Mouse (Mus musculus) Patski (cell line): ENCODE measurements at regions not wholly inside any gene's neighbourhood (a gene's known extent, or its start where the extent isn't known, plus 50 kb on each side); places are given as distances from the start of the nearest gene placed in this dataset.

ENCODE experiments used
- ATAC-seq: fragments of 100-300 bp; one replicate; pipeline ENCODE4 v1.8.0; 2021
- CTCF ChIA-PET: fragments of 350-600 bp; sonication (Branson Sonifier 250); formaldehyde crosslinking; loops from one replicate; lab custom pipeline; 2022; ENCODE audit warnings: inconsistent platforms; lab: Charles Lee
- POLR2A ChIA-PET: fragments of 350-600 bp; sonication (Branson Sonifier 250); formaldehyde crosslinking; loops from one replicate; lab custom pipeline; 2022; ENCODE audit warnings: antibody characterized with exemption, inconsistent platforms; lab: Charles Lee
- DNase-seq: peaks from one replicate; pipeline ENCODE4 v3.0.0-alpha.2; 2011; ENCODE audit warnings: low read depth, low spot score
- H3K27me3 ChIP-seq: fragments of 371-371 bp; one replicate; pipeline ENCODE4 v1.5.1; 2021
- CTCF ChIP-seq: fragments of 100-300 bp; IDR thresholded peaks from one replicate; pipeline ENCODE4 v1.5.1; 2021
- in situ Hi-C: fragments of 300-500 bp; cut with MboI; formaldehyde crosslinking; loops from 3 replicates; pipeline ENCODE4 v1.11.1; 2018; ENCODE audit warnings: low pct_unique_long_range_greater_than_20kb, mixed read lengths

DNA sequence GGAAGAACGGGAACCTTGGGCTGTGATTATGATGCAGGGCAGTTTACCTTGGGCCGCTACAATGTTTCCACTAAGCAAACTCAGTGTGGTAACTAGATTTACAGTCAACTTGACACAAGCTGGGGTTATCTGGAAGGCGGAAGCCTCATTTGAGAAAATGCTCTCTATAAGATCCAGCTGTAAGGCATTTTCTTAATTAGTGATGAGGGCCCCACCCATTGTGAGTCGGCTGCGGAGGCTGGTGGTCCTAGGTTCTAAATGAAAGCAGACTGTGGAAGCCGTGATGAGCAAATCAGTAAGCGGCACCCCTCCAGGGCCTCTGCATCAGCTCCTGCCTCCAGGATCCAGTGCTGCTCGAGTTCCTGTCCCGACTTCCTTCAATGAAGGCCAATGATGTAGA, 183.4 kb downstream of the Ly86 start:
- TF ChIP-seq CTCF, result no peak
- ATAC-seq, result no peak
- CTCF ChIA-PET, result no interaction called here
- POLR2A ChIA-PET, result interaction anchor here (1.1 kb wide), 1 partner anchor 13 kb away, joined by 6 read pairs; no protein-coding TSS in a partner anchor
- in situ Hi-C loops, result loop anchor here (5.0 kb wide), 1 partner anchor 414 kb away; no protein-coding TSS in a partner anchor
- no peak for DNase-seq
- H3K27me3 ChIP-seq, result peaks cover 3% of the 10 kb centered on the region

DNA sequence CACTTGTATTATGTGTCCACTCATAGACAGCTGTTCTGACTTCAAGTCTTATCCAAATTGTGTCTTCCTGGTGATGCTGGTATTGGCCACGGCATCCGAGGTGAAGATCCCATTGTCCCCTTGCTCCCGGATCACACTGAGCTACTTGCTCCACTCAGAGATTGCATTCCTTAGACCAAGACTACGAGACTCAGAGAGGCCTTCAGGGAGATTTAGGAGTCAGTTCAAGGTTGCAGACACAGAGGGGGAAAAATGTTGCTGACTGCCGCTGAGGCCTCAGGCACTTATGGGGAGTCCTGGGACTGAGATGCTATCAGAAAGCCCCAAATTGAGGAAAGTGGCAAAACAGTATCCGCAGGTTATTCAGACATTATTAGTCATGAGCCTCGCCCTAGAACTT, 183.9 kb downstream of the Ly86 start:
- ChIA-PET CTCF (no interaction called here), POLR2A (interaction anchor here (1.1 kb wide), 1 partner anchor 12 kb away, joined by 6 read pairs; no protein-coding TSS in a partner anchor)
- no peak for DNase-seq
- in situ Hi-C loops, result loop anchor here (5.0 kb wide), 1 partner anchor 413 kb away; no protein-coding TSS in a partner anchor
- no peak for ATAC-seq
- no peak for TF ChIP-seq CTCF
- H3K27me3 ChIP-seq, result peaks cover 3% of the 10 kb centered on the region

DNA sequence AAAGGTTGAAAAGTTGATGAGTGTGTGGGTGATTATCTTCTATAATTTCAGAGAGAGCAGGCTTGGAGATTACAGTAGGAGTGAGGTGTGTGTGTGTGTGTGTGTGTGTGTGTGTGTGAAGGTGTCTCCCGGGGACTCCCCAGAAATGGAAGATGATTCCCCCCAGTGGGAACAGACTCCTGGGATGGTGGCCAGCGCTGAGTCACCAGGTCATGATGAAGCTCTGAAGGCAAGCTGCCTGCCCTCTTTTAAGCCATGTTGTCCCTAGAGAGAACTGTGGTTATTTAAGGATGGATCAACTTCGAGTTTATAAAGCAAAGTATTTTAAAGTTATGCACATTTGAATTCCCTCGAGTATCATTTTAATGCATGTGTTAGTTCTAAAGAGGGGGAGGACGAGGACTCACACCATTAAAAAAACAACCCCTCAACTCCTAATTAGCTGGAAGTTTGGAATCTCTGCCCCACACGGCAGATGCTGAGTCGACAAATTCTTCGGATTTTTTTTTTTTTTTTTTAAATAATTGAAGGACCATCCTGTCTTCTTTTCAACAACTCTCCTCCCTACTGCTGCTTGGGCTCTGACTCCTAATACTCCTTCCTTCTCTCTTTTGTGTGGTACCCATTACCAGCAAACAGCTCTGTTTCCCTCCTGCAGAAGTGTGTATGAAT, 186.6 kb downstream of the Ly86 start:
- CTCF ChIA-PET, result no interaction called here
- H3K27me3 ChIP-seq, result peaks cover 3% of the 10 kb centered on the region
- ATAC-seq, result no peak
- POLR2A ChIA-PET, result no interaction called here
- no peak for TF ChIP-seq CTCF
- in situ Hi-C loops, result no loop called here
- DNase-seq, result peak; percentile 79

DNA sequence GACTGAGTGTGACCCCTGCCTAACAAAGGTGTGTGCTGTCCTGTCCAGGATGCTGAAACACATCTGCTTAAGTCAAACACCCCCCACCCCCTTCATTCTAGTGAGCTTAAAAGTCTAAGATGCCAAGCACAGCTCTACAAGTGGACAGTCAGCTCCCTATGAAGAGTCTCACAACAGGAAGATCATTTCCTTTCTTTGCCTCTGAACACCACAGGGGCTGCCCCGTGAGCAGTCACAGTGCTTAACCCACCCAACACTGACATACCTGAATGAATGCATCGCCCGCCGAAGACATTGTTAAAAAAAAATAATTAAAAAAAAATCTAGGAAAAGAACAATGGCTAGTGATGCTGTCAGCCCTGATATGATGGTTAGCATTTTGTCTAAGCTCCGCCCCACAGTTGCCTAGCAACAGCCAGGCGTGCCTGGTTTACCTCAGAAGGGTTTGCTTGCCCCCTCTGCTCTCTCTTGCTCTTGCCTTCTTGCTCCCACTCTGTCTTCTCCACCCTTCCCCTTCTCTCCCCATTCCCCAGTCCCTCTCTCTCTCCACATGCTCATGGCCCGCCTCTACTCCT, 187.7 kb downstream of the Ly86 start:
- peaks cover 3% of the 10 kb centered on the region for H3K27me3 ChIP-seq
- DNase-seq (no peak), ATAC-seq (no peak)
- POLR2A ChIA-PET, result no interaction called here
- TF ChIP-seq CTCF, result no peak
- in situ Hi-C loops, result no loop called here
- CTCF ChIA-PET, result no interaction called here

DNA sequence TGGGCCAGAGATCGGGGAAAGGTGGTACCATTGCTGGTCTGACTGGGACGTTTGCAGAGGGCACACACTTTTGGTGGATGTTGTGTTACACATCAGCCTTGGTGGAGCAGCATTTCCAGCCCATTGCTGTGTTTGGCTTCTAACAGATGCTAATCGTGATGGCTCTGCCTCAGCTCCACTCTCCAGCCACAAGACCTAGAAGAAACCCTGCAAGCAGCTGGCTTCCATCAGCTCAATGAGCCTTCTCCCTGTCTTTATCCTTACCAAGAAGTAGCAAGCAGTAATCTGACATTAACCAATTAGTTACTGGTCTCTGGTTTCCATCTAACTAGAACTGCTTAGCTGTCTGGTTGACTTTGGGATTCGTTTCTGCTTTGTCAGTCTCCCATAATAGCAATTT, 188.8 kb downstream of the Ly86 start:
- POLR2A ChIA-PET, result no interaction called here
- no peak for TF ChIP-seq CTCF
- no peak for DNase-seq
- H3K27me3 ChIP-seq, result peaks cover 3% of the 10 kb centered on the region
- CTCF ChIA-PET, result no interaction called here
- no peak for ATAC-seq
- in situ Hi-C loops, result no loop called here

DNA sequence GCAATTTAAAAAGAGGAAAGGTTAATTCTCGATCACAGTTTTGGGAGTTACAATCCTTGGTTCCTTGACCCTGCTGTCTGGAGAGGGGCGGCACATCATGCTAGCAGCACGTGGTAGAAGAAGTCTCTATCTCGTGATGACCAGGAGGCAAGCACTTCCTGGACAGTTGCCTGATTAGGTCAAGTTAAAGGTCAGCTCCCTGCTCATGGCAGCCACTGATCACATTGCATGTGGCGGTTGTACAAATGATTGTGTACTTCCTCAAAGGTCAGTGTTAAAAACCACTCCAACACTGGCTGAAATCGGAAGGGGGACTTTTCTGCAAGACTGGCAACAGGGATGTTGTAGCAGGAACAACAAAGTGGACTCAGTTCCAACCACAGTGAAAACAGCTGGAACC, 192.3 kb downstream of the Ly86 start:
- peaks cover 3% of the 10 kb centered on the region for H3K27me3 ChIP-seq
- in situ Hi-C loops, result no loop called here
- ATAC-seq, result no peak
- no peak for TF ChIP-seq CTCF
- DNase-seq, result no peak
- ChIA-PET CTCF (interaction anchor here (1.0 kb wide), 1 partner anchor 13 kb away, joined by 3 read pairs; no protein-coding TSS in a partner anchor), POLR2A (interaction anchor here (0.6 kb wide), 1 partner anchor 31 kb away, joined by 6 read pairs; no protein-coding TSS in a partner anchor)

DNA sequence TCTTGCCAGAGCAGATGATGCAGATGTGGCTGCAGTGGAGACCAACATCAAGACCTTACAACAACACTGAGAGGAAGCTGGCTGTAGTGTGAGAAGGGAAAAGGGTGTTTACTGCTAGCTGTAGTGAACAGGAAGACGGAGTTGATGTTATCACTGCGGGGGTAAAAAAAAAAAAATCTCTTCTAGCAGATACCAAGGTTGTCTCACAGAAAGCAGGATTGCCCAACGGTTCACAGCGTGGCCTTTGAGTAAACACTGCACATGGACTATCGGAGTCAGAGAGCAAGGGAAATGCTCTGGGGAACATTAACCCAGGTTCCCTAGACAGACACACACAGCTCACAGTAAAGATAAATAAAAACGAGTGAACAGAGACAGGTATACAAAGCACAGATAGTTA, 192.8 kb downstream of the Ly86 start:
- DNase-seq (no peak), ATAC-seq (no peak)
- ChIA-PET CTCF (interaction anchor here (1.0 kb wide), 1 partner anchor 13 kb away, joined by 3 read pairs; no protein-coding TSS in a partner anchor), POLR2A (interaction anchor here (0.6 kb wide), 1 partner anchor 32 kb away, joined by 6 read pairs; no protein-coding TSS in a partner anchor)
- no peak for TF ChIP-seq CTCF
- peaks cover 3% of the 10 kb centered on the region for H3K27me3 ChIP-seq
- in situ Hi-C loops, result no loop called here

DNA sequence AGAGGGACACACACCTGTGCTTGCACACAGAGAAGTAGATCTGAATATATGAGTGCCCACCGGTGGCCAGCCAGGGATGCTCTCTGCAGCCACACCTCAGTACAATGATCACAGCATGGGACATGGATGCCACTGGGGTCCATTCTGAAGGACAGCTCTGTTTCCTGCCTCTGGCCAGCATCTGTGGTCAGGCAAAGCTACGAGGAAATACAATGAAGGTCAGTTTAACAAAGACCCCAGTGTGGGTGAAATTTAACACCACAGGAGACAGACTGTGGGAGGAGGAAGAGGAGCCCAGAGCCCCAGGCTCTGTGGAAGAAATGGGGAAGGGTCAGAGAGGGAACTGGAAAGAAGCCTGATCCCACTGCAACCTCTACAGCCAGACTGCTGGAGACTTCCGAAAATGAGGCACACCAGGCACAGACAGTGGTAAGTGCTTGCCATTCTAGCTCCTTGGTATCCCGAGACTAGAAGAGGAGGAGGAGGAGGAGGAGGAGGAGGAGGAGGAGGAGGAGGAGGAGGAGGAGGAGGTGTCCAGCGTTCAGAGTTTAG, 196.0 kb downstream of the Ly86 start:
- no peaks in the 10 kb centered on the region for H3K27me3 ChIP-seq
- in situ Hi-C loops, result no loop called here
- POLR2A ChIA-PET, result interaction anchor here (0.6 to 0.7 kb wide), 3 partner anchors 13 to 405 kb away, joined by 3 to 6 read pairs (median 4); no protein-coding TSS in a partner anchor
- DNase-seq (no peak), ATAC-seq (no peak)
- CTCF ChIA-PET, result interaction anchor here (2.4 kb wide), 1 partner anchor 12 kb away, joined by 5 read pairs; no protein-coding TSS in a partner anchor
- no peak for TF ChIP-seq CTCF

DNA sequence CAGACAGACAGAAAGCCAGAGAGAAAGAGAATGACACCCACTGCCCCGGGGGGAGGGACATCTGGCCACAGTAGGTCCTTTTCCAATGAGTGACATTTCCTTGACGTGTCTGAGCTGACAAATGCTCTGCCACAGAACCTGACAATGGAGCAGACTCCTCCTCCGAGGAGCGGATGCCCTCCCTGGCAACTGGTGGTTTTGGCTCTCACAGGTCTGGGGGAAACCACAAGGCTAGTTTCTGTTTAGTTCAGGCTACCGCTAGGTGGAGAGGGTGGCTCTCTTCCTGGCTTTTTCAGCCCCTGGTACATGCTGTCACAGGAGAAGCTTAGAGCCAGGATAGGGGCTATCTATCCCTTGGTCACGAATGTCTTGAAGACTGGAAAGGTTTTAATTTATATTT, 196.7 kb downstream of the Ly86 start:
- no peak for ATAC-seq
- POLR2A ChIA-PET, result interaction anchor here (0.7 kb wide), 1 partner anchor 50 kb away, joined by 4 read pairs; no protein-coding TSS in a partner anchor
- in situ Hi-C loops, result no loop called here

DNA sequence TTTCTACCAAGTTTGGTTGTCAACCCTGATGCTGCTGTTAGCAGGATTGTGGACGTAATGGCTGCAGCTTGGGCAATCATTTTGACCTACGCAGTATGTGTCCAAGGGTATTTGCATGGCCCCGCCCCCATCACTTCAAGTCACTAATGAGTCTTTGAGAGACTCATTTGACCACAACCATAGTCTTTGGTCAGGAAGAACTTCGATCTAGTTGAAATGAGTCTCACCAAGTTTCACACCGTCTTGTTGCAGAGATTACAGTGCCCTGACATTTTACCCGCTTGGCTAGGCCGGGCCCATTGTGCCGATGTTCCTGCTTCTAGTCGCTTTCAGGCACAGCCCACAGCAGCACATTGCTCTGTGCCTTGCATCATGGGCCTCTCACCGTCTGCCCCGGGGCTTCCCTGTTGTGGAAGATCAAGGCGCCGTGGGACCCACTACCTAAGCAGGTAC, 197.8 kb downstream of the Ly86 start:
- no peaks in the 10 kb centered on the region for H3K27me3 ChIP-seq
- ChIA-PET CTCF (no interaction called here), POLR2A (no interaction called here)
- DNase-seq, result no peak
- in situ Hi-C loops, result no loop called here
- no peak for ATAC-seq
- TF ChIP-seq CTCF, result no peak

More for the DNA sequence above, 196.7 kb downstream of the Ly86 start:
- no peak for TF ChIP-seq CTCF
- CTCF ChIA-PET, result no interaction called here
- no peaks in the 10 kb centered on the region for H3K27me3 ChIP-seq
- no peak for DNase-seq
